Mouse (Mus musculus) erythroblast, embryonic 14.5 days (primary cell): ENCODE measurements around the gene Cct3.

Experiments
- GATA1 ChIP-seq: IDR thresholded peaks from 2 replicates; pipeline ENCODE4 v1.6.1; 2012; ENCODE audit warnings: low read length, inconsistent platforms, mixed read lengths
- TAL1 ChIP-seq: IDR thresholded peaks from 3 replicates; pipeline ENCODE4 v1.6.1; 2012; ENCODE audit warnings: low read length, inconsistent platforms, mixed read lengths

- no peak for TF ChIP-seq GATA1
- no peak for TF ChIP-seq TAL1
Measured at GRCm38 (mm10) chr3:88337367-88338020, 40.6 kb downstream of the Cct3 start.
